Mouse (Mus musculus): ENCODE measurements at regions not wholly inside any gene's neighbourhood (a gene's known extent, or its start where the extent isn't known, plus 50 kb on each side); places are given as distances from the start of the nearest gene placed in this dataset.

DNA sequence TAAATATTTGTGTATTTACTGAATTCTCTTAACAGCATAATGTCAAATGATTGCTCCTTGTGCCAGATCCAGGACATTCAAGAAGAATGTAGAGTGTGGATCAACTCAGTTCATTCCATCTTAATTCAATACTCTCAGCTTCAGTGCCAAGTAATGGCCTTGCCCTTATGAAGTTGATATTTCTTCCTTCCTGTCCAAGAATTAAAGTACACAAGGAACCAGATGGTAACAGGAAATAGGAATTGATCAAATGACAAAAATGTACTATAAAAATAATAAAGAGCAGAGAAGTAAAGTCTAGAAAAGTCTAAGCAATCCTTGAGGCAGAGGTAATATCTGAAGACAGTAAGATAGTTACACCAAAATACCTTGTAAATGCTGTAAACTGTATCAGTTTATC is 219.5 kb upstream of the N6amt1 start:
- in situ Hi-C loops (cut with MboI; ENCODE audit: low sequenced_read_pairs in 2 of 2, unreplicated experiment in 2 of 2), result no loop called here
- DNase-seq (ENCODE audit: low read depth, low spot score), result no peak
- TF ChIP-seq HCFC1 (IDR thresholded peaks at IDR 0.05; ENCODE audit: borderline replicate concordance, insufficient read depth, low read length), result no peak
- TF ChIP-seq ZC3H11A (IDR thresholded peaks at IDR 0.05; ENCODE audit: borderline replicate concordance, low read depth, low read length), result no peak
- Histone ChIP-seq H3K4me1 (ENCODE audit: control insufficient read depth in 2 of 2, insufficient read depth in 2 of 2, low read length in 2 of 2, poor library complexity in 1 of 2) (no peaks in the 10 kb centered on the region), H3K9ac (ENCODE audit: insufficient read depth, low read depth, low read length, poor library complexity, severe bottlenecking) (no peak overlapping the region), H3K36me3 (ENCODE audit: control insufficient read depth, insufficient read depth, low read length, poor library complexity, severe bottlenecking) (no peaks in the 10 kb centered on the region), H3K27ac (ENCODE audit: insufficient read depth, low read depth, low read length, poor library complexity, severe bottlenecking) (no peak overlapping the region), H3K4me3 (ENCODE audit: insufficient read depth in 1 of 2, low read depth in 1 of 2, low read length in 2 of 2, poor library complexity in 1 of 2, severe bottlenecking in 1 of 2) (no peak overlapping the region), H3K9me3 (ENCODE audit: control insufficient read depth, insufficient read depth, low read depth, low read length) (no peaks in the 10 kb centered on the region)

DNA sequence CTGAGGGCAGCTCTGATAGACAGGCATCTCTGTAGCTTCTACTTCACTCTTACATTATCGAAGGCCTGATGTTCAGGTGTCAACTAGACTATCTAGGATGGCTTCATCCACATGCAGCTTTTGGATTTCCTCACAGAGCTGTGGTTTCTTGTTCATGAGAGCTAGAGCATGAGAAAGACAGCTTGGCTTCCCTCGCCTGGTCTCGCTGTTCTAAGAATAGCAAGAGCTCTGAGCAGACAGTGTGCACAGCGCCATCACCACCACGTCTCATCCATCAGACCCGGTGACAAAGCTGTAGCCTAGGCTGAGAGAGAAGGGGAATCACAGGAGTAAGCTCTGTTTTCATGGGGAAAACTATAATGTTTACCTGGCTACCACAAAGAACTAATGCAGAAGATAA is 220.1 kb upstream of the N6amt1 start:
- H3K27ac ChIP-seq (ENCODE audit: insufficient read depth, low read depth, low read length, poor library complexity, severe bottlenecking), result no peak overlapping the region

DNA sequence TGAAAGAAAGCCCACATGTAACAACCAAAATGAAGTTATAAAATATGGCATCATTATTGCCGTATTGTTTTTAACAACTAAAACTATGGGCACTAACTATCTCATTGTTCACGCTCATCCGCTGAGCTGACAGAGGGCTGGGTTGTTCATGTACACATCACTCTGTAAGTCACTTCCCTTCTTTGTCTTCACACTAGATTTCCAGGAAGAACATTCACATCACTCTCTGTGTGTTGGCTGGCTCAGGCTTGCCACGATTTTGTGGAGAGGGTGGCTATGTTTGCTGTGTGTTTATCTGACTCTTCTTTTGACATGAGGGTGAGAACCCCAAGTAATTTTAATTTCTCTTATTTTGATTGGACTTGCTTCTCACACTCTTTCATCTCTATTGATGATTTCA is 221.9 kb upstream of the N6amt1 start:
- no peak overlapping the region for H3K4me3 ChIP-seq (ENCODE audit: insufficient read depth in 1 of 2, low read depth in 1 of 2, low read length in 2 of 2, poor library complexity in 1 of 2, severe bottlenecking in 1 of 2)
- no peak overlapping the region for H3K9ac ChIP-seq (ENCODE audit: insufficient read depth, low read depth, low read length, poor library complexity, severe bottlenecking)
- H3K4me1 ChIP-seq (ENCODE audit: control insufficient read depth in 2 of 2, insufficient read depth in 2 of 2, low read length in 2 of 2, poor library complexity in 1 of 2), result peaks cover 5% of the 10 kb centered on the region in 2 experiments; a peak in 1 of 4 replicates
- no peak for TF ChIP-seq ZC3H11A (IDR thresholded peaks at IDR 0.05; ENCODE audit: borderline replicate concordance, low read depth, low read length)
- TF ChIP-seq CHD2 (IDR thresholded peaks at IDR 0.05; ENCODE audit: low read depth, low read length), result no peak
- no peak for TF ChIP-seq ZNF384 (IDR thresholded peaks at IDR 0.05; ENCODE audit: low read depth, low read length)
- TF ChIP-seq MAFK (IDR thresholded peaks at IDR 0.05; ENCODE audit: insufficient read depth, low read depth, low read length), result no peak
- TF ChIP-seq HCFC1 (IDR thresholded peaks at IDR 0.05; ENCODE audit: borderline replicate concordance, insufficient read depth, low read length), result no peak
- in situ Hi-C loops (cut with MboI; ENCODE audit: low sequenced_read_pairs in 2 of 2, unreplicated experiment in 2 of 2), result no loop called here
- H3K36me3 ChIP-seq (ENCODE audit: control insufficient read depth, insufficient read depth, low read length, poor library complexity, severe bottlenecking), result no peaks in the 10 kb centered on the region
- no peak overlapping the region for H3K27ac ChIP-seq (ENCODE audit: insufficient read depth, low read depth, low read length, poor library complexity, severe bottlenecking)
- no peaks in the 10 kb centered on the region for H3K9me3 ChIP-seq (ENCODE audit: control insufficient read depth, insufficient read depth, low read depth, low read length)
- DNase-seq (ENCODE audit: low read depth, low spot score), result no peak

More for the DNA sequence above, 220.1 kb upstream of the N6amt1 start:
- DNase-seq (ENCODE audit: low read depth, low spot score), result no peak
- in situ Hi-C loops (cut with MboI; ENCODE audit: low sequenced_read_pairs in 2 of 2, unreplicated experiment in 2 of 2), result no loop called here
- no peaks in the 10 kb centered on the region for H3K36me3 ChIP-seq (ENCODE audit: control insufficient read depth, insufficient read depth, low read length, poor library complexity, severe bottlenecking)
- TF ChIP-seq MAFK (IDR thresholded peaks at IDR 0.05; ENCODE audit: insufficient read depth, low read depth, low read length), result no peak
- TF ChIP-seq ZNF384 (IDR thresholded peaks at IDR 0.05; ENCODE audit: low read depth, low read length), result no peak
- no peak for TF ChIP-seq CHD2 (IDR thresholded peaks at IDR 0.05; ENCODE audit: low read depth, low read length)
- no peak for TF ChIP-seq ZC3H11A (IDR thresholded peaks at IDR 0.05; ENCODE audit: borderline replicate concordance, low read depth, low read length)
- no peak for TF ChIP-seq HCFC1 (IDR thresholded peaks at IDR 0.05; ENCODE audit: borderline replicate concordance, insufficient read depth, low read length)
- H3K9me3 ChIP-seq (ENCODE audit: control insufficient read depth, insufficient read depth, low read depth, low read length), result no peaks in the 10 kb centered on the region
- no peaks in the 10 kb centered on the region for H3K4me1 ChIP-seq (ENCODE audit: control insufficient read depth in 2 of 2, insufficient read depth in 2 of 2, low read length in 2 of 2, poor library complexity in 1 of 2)
- no peak overlapping the region for H3K4me3 ChIP-seq (ENCODE audit: insufficient read depth in 1 of 2, low read depth in 1 of 2, low read length in 2 of 2, poor library complexity in 1 of 2, severe bottlenecking in 1 of 2)
- H3K9ac ChIP-seq (ENCODE audit: insufficient read depth, low read depth, low read length, poor library complexity, severe bottlenecking), result no peak overlapping the region

DNA sequence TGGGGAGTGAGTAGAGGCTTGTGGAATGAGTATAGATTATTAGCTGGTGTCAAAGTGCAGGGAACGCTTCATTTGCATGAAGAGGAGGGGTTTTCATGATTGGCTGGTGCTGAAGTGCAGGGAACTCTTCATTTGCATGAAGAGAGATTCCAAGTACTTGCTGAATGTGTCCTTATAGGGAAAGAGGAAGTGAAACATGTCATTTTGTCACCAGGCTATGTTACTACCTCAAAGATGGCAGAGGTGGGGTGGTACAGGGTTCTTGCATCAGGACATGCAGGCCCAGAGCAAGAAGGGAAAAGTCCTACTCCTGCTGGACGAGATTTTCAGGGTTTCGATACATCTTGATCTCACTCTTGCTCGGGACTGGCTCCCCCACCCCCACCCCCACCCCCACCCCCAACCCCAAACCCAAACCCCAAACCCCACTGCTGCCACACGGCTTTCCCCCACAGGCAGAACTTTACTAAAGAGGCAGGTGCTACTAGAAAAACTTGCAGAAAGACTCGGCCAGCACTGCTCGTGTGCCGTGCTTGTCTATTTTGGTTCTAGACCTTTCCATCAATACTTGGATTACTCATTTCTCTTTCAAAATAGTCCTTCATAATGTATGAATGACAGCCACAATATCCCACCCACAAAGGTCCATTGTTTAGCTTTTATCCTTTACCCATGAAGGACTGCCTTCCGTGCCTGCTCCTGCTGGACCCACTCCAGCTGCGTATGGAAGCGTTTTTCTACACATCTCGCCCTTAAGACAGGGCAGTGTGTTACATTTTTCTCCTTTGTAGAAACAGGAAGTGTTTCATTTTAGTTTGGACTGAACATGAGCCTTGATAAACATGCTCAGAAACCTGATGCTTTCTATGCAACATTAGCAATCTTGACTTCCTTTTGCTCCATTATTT is 223.0 kb upstream of the N6amt1 start:
- Histone ChIP-seq H3K9ac (ENCODE audit: insufficient read depth, low read depth, low read length, poor library complexity, severe bottlenecking) (no peak overlapping the region), H3K4me1 (ENCODE audit: control insufficient read depth in 2 of 2, insufficient read depth in 2 of 2, low read length in 2 of 2, poor library complexity in 1 of 2) (peaks cover 5% of the 10 kb centered on the region in 2 experiments; a peak in 1 of 4 replicates), H3K27ac (ENCODE audit: insufficient read depth, low read depth, low read length, poor library complexity, severe bottlenecking) (no peak overlapping the region), H3K36me3 (ENCODE audit: control insufficient read depth, insufficient read depth, low read length, poor library complexity, severe bottlenecking) (no peaks in the 10 kb centered on the region), H3K9me3 (ENCODE audit: control insufficient read depth, insufficient read depth, low read depth, low read length) (no peaks in the 10 kb centered on the region), H3K4me3 (ENCODE audit: insufficient read depth in 1 of 2, low read depth in 1 of 2, low read length in 2 of 2, poor library complexity in 1 of 2, severe bottlenecking in 1 of 2) (no peak overlapping the region)
- in situ Hi-C loops (cut with MboI; ENCODE audit: low sequenced_read_pairs in 2 of 2, unreplicated experiment in 2 of 2), result no loop called here
- TF ChIP-seq MAFK (IDR thresholded peaks at IDR 0.05; ENCODE audit: insufficient read depth, low read depth, low read length) (no peak), CHD2 (IDR thresholded peaks at IDR 0.05; ENCODE audit: low read depth, low read length) (no peak), HCFC1 (IDR thresholded peaks at IDR 0.05; ENCODE audit: borderline replicate concordance, insufficient read depth, low read length) (no peak), ZC3H11A (IDR thresholded peaks at IDR 0.05; ENCODE audit: borderline replicate concordance, low read depth, low read length) (no peak), ZNF384 (IDR thresholded peaks at IDR 0.05; ENCODE audit: low read depth, low read length) (no peak)
- DNase-seq (ENCODE audit: low read depth, low spot score), result no peak

Measured in ES-E14 (cell line).